Mouse (Mus musculus): ENCODE measurements around the gene Ankrd54. TPM values are rescaled to one million over a fixed set of nuclear protein-coding genes. Genes with fewer than 3 reads are reported as not detected.

The Ankrd54 gene
- total RNA-seq (2017): 8.1 to 17.1 TPM (median 13.3 TPM) in 3 replicates

GRCm38 (mm10) chr15:79062376-79063159 is at the start of gene Ankrd54:
TSS of gene Ankrd54 (minus strand) at chr15:79062893.
- peak; percentile 98 for ATAC-seq (replicated peaks; ENCODE audit: insufficient number of reproducible peaks, low FRiP score, low TSS enrichment, poor library complexity, severe bottlenecking)

GRCm38 (mm10) chr15:79111774-79112173 is 49.1 kb upstream of the Ankrd54 start:
- no peak for ATAC-seq (replicated peaks; ENCODE audit: insufficient number of reproducible peaks, low FRiP score, low TSS enrichment, poor library complexity, severe bottlenecking)

DNA sequence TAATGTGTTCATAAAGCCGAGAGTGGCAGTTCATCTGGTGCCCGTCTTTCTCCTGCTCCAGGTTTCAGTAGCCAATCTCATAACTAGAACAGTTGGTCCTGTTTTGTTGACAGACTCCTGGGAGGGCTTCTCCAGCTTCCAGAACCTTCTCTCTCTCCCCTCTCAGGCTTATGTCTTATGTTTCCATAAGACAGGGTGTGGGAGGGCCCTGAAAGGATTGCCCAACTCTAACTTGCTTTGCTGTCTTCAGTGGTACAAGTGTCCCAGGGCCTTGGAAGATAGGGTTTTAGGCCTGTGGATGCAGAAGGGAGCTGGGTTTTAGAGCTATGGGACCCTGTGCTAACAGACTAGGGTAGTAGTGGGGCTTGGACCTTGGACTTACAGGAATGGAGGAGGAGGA is 47.8 kb upstream of the Ankrd54 start:
- ATAC-seq (replicated peaks; ENCODE audit: insufficient number of reproducible peaks, low FRiP score, low TSS enrichment, poor library complexity, severe bottlenecking): no peak

- ATAC-seq (replicated peaks; ENCODE audit: insufficient number of reproducible peaks, low FRiP score, low TSS enrichment, poor library complexity, severe bottlenecking): no peak
Measured at GRCm38 (mm10) chr15:79110031-79110430, 47.3 kb upstream of the Ankrd54 start.

- ATAC-seq (replicated peaks; ENCODE audit: insufficient number of reproducible peaks, low FRiP score, low TSS enrichment, poor library complexity, severe bottlenecking): peak; percentile 24; the same call in 1 of the 2 replicates
Measured at GRCm38 (mm10) chr15:79109321-79109934, 46.7 kb upstream of the Ankrd54 start.

DNA sequence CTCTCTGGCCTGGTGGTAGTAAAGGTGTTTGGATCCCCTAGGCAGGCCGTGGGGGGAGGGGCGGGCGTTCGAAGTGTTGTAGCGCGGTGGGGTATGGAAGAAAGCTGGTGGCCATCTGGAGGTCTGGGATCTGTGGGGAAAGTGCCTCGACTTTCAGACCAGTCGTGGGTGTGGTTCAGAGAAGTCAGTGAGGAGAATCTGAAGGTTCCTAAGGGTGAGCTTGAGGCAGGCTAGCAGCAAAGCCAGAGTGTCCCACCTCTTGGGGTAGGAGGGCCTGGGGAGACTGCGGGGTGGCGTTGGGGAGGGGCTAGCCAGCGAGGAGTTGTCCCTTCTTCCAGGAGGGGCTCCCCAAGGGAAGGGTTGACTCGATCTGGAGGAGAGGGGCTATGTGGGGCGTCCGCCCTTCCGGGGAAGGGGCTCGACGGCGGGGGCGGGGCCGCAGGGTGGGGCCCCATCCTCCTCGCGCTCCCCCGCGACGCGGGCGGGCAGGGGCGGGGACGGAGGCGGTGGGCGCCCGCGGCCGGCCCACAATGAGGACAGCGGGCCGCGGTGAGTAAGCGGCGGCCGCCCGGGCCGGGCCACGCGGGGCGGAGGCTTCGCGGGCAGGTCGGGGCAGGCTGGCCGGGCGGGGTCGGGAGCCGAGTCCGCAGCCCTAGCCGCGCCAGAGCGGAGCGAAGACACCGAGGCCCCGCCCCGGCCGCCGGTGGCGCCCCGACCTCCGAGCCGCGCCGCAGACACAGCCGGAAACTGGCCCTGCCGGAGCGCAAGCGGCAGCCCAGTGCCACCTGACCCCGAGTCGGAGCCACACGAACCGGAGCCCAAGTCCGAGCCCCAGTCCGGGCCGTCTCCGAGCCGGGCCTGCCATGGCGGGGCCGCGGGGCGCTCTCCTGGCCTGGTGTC is 46.0 kb upstream of the Ankrd54 start, which contains the start of gene Micall1:
Gene Micall1 (plus strand): TSS at position 478 of the 900 bp plus-strand sequence.
- ATAC-seq (replicated peaks; ENCODE audit: insufficient number of reproducible peaks, low FRiP score, low TSS enrichment, poor library complexity, severe bottlenecking): peak; percentile 28; the same call in 1 of the 2 replicates

DNA sequence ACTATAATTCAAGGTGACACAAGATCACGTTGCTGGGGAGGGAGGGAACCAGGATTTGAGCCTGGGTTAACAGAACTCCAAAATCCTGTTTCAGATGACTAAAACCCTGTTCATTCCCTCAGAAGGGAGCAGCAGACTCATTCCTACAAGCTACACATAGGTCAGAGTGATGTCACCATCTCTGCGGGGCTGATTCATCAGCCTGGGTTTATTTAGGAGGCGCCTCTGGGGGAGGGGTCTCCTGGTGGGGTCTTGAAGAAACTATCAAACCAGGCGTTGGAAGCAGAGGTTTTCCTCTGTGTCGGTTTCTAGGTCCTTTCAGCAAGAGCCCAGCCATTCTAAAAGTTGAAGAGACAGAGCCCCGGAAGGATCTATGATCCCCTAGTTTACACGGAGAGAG is 45.3 kb upstream of the Ankrd54 start:
- no peak for ATAC-seq (replicated peaks; ENCODE audit: insufficient number of reproducible peaks, low FRiP score, low TSS enrichment, poor library complexity, severe bottlenecking)

- no peak for ATAC-seq (replicated peaks; ENCODE audit: insufficient number of reproducible peaks, low FRiP score, low TSS enrichment, poor library complexity, severe bottlenecking)
Measured at GRCm38 (mm10) chr15:79105804-79106203, 43.1 kb upstream of the Ankrd54 start.

GRCm38 (mm10) chr15:79103264-79103663 is 40.6 kb upstream of the Ankrd54 start:
- no peak for ATAC-seq (replicated peaks; ENCODE audit: insufficient number of reproducible peaks, low FRiP score, low TSS enrichment, poor library complexity, severe bottlenecking)

- ATAC-seq (replicated peaks; ENCODE audit: insufficient number of reproducible peaks, low FRiP score, low TSS enrichment, poor library complexity, severe bottlenecking): no peak
Measured at GRCm38 (mm10) chr15:79101531-79101930, 38.8 kb upstream of the Ankrd54 start.

DNA sequence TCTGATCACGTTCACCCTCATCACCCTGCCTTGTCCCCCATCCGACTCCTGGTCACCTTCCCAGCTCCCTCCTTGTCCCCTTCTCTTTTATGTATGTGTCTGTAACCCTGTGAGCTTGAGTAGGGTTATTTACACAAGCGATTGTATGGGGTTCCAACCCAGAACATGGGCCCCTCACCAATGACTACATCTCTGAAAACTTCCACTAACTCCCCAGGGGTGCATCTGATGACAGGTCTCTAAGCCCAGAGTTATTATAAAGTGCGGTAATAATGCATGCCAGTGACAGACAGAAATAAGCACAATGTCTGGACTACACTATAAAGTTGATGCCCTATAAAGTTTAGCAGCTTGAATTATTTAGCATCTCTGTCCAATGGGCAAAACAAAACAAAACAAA is 37.7 kb upstream of the Ankrd54 start:
- ATAC-seq (replicated peaks; ENCODE audit: insufficient number of reproducible peaks, low FRiP score, low TSS enrichment, poor library complexity, severe bottlenecking): no peak

- ATAC-seq (replicated peaks; ENCODE audit: insufficient number of reproducible peaks, low FRiP score, low TSS enrichment, poor library complexity, severe bottlenecking): no peak
Measured at GRCm38 (mm10) chr15:79099456-79099855, 36.8 kb upstream of the Ankrd54 start.

DNA sequence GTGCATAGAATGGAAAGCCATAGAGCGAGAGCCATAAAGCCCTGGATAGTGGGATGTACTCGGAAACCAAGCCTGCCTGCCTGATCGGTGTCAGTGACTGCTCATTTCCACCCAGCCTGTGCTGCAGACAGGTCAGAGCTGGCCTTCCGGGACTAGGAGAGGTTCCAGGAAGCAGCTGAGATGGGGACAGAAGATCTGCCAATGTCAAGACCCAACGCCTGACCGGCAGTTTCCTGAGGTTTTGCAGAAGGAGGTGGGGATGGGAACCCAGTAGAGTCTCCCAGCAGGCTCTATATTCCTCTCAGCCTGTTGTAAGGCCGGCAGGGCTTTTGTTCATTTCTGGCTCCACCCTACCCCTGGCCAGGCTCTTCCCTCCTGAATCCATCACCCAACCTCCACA is 36.2 kb upstream of the Ankrd54 start:
- ATAC-seq (replicated peaks; ENCODE audit: insufficient number of reproducible peaks, low FRiP score, low TSS enrichment, poor library complexity, severe bottlenecking): no peak

GRCm38 (mm10) chr15:79098220-79098619 is 35.5 kb upstream of the Ankrd54 start:
- no peak for ATAC-seq (replicated peaks; ENCODE audit: insufficient number of reproducible peaks, low FRiP score, low TSS enrichment, poor library complexity, severe bottlenecking)

- no peak for ATAC-seq (replicated peaks; ENCODE audit: insufficient number of reproducible peaks, low FRiP score, low TSS enrichment, poor library complexity, severe bottlenecking)
Measured at GRCm38 (mm10) chr15:79097611-79098025, 34.9 kb upstream of the Ankrd54 start.

- no peak for ATAC-seq (replicated peaks; ENCODE audit: insufficient number of reproducible peaks, low FRiP score, low TSS enrichment, poor library complexity, severe bottlenecking)
Measured at GRCm38 (mm10) chr15:79097135-79097534, 34.4 kb upstream of the Ankrd54 start.

DNA sequence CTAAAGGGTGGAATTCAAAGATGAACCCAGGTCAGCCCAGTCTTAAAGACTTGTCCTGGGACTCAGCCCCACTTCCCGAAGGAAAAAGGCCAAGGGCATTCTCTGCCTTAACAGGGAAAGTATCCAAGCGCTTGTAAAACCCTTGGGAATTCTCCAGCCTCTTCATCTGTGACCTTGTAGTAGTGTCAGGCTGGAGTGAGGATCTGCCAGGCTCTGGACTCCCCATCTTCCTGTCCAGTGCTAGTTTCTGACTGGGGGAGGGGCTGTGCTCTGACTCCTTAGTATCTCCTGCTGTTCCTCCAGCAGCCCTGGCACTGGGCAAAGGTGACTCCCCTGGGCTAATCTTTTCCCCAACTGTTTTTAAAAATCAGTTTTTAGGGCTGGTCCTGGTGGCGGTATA is 33.9 kb upstream of the Ankrd54 start:
- ATAC-seq (replicated peaks; ENCODE audit: insufficient number of reproducible peaks, low FRiP score, low TSS enrichment, poor library complexity, severe bottlenecking): no peak

GRCm38 (mm10) chr15:79095483-79095882 is 32.8 kb upstream of the Ankrd54 start:
- ATAC-seq (replicated peaks; ENCODE audit: insufficient number of reproducible peaks, low FRiP score, low TSS enrichment, poor library complexity, severe bottlenecking): no peak

Data from monocyte, adult 5-6 weeks (primary cell).